Mouse (Mus musculus): ENCODE measurements around the gene Spsb3.

The Spsb3 gene

GRCm38 (mm10) chr17:24874405-24874745, 12.1 kb upstream of the Spsb3 start:
- DNase-seq (ENCODE audit: low read depth, low spot score) = peak; percentile 87

- no peak for DNase-seq (ENCODE audit: low read depth, low spot score)
Observed at GRCm38 (mm10) chr17:24874989-24875388, 11.5 kb upstream of the Spsb3 start.

GRCm38 (mm10) chr17:24877336-24878116, 8.9 kb upstream of the Spsb3 start:
- DNase-seq (ENCODE audit: low read depth, low spot score) = no peak

GRCm38 (mm10) chr17:24878117-24878397, 8.4 kb upstream of the Spsb3 start:
- DNase-seq (ENCODE audit: low read depth, low spot score) = peak; percentile 62

- peak; percentile 31 for DNase-seq (ENCODE audit: low read depth, low spot score)
Observed at GRCm38 (mm10) chr17:24878531-24878930, 7.9 kb upstream of the Spsb3 start.

- DNase-seq (ENCODE audit: low read depth, low spot score) = peak; percentile 86
Observed at GRCm38 (mm10) chr17:24881738-24882440, 4.6 kb upstream of the Spsb3 start.

- DNase-seq (ENCODE audit: low read depth, low spot score) = no peak
Observed at GRCm38 (mm10) chr17:24884391-24884790, 2.1 kb upstream of the Spsb3 start.

GRCm38 (mm10) chr17:24885356-24886133, 898 bp upstream of the Spsb3 start:
- peak; percentile 14 for DNase-seq (ENCODE audit: low read depth, low spot score)

- DNase-seq (ENCODE audit: low read depth, low spot score) = no peak
Observed at GRCm38 (mm10) chr17:24886932-24887271, 459 bp downstream of the Spsb3 start.

GRCm38 (mm10) chr17:24887291-24888080, 1.0 kb downstream of the Spsb3 start:
- peak; percentile 40 for DNase-seq (ENCODE audit: low read depth, low spot score)

GRCm38 (mm10) chr17:24888862-24889261, 2.4 kb downstream of the Spsb3 start:
- DNase-seq (ENCODE audit: low read depth, low spot score) = no peak

GRCm38 (mm10) chr17:24890151-24891092, 4.0 kb downstream of the Spsb3 start:
- DNase-seq (ENCODE audit: low read depth, low spot score) = no peak

- no peak for DNase-seq (ENCODE audit: low read depth, low spot score)
Observed at GRCm38 (mm10) chr17:24891321-24891720, 4.9 kb downstream of the Spsb3 start.

GRCm38 (mm10) chr17:24892785-24893184, 6.3 kb downstream of the Spsb3 start:
- DNase-seq (ENCODE audit: low read depth, low spot score) = no peak

GRCm38 (mm10) chr17:24893276-24893675, 6.8 kb downstream of the Spsb3 start:
- no peak for DNase-seq (ENCODE audit: low read depth, low spot score)

- DNase-seq (ENCODE audit: low read depth, low spot score) = no peak
Observed at GRCm38 (mm10) chr17:24894061-24894994, 7.9 kb downstream of the Spsb3 start.

GRCm38 (mm10) chr17:24894995-24895547, 8.6 kb downstream of the Spsb3 start, which contains the start of the genes Eme2 and Mrps34:
Gene Eme2, minus strand, starts transcription at chr17:24895087.
Gene Mrps34, plus strand, starts transcription at chr17:24895116.
- DNase-seq (ENCODE audit: low read depth, low spot score) = peak; percentile 94

GRCm38 (mm10) chr17:24895571-24896240, 9.3 kb downstream of the Spsb3 start:
- no peak for DNase-seq (ENCODE audit: low read depth, low spot score)

All from ZHBTc4 (cell line).